Mouse (Mus musculus): Measurements from ENCODE around the gene Ccdc83. TPM values are rescaled to one million over a fixed set of nuclear protein-coding genes. Genes with fewer than 3 reads are reported as not detected.

Gene Ccdc83
- polyA plus RNA-seq, 2 experiments, result not detected

- no peaks in the 10 kb centered on the region for H3K9me3 ChIP-seq (ENCODE audit: control insufficient read depth, low read length)
- H3K36me3 ChIP-seq (ENCODE audit: control insufficient read depth, insufficient read depth, low read length), result peaks cover 37% of the 10 kb centered on the region
- DNase-seq (ENCODE audit: low spot score) (no peak), ATAC-seq (ENCODE audit: low FRiP score, low read depth) (no peak)
- H3K4me1 ChIP-seq (ENCODE audit: control insufficient read depth, insufficient read depth, low read length), result no peaks in the 10 kb centered on the region
- no peaks in the 10 kb centered on the region for H3K27me3 ChIP-seq (ENCODE audit: control insufficient read depth, insufficient read depth, low read length)
- no peak overlapping the region for H3K27ac ChIP-seq (replicated peaks; ENCODE audit: low read depth, low read length)
- H3K4me2 ChIP-seq (replicated peaks; ENCODE audit: low read depth, low read length, severe bottlenecking), result no peak overlapping the region
- H3K4me3 ChIP-seq (replicated peaks; ENCODE audit: low read length), result no peak overlapping the region
- 56% methylated on average over 2 of the region's 2 CpGs for WGBS
- H3K9ac ChIP-seq (ENCODE audit: low read depth, low read length, severe bottlenecking), result no peak overlapping the region
- TF ChIP-seq POLR2A (IDR thresholded peaks at IDR 0.05; ENCODE audit: borderline replicate concordance, extremely low read depth, insufficient read depth, insufficient read length), result no peak
These were observed 63.6 kb downstream of the Ccdc83 start for GRCm38 (mm10) chr7:90201877-90202465.

- Histone ChIP-seq H3K27ac (replicated peaks; ENCODE audit: low read depth, low read length) (no peak overlapping the region), H3K9me3 (ENCODE audit: control insufficient read depth, low read length) (no peaks in the 10 kb centered on the region), H3K27me3 (ENCODE audit: control insufficient read depth, insufficient read depth, low read length) (no peaks in the 10 kb centered on the region), H3K4me2 (replicated peaks; ENCODE audit: low read depth, low read length, severe bottlenecking) (no peak overlapping the region), H3K36me3 (ENCODE audit: control insufficient read depth, insufficient read depth, low read length) (peaks cover 46% of the 10 kb centered on the region), H3K4me3 (replicated peaks; ENCODE audit: low read length) (no peak overlapping the region), H3K4me1 (ENCODE audit: control insufficient read depth, insufficient read depth, low read length) (no peaks in the 10 kb centered on the region), H3K9ac (ENCODE audit: low read depth, low read length, severe bottlenecking) (no peak overlapping the region)
- TF ChIP-seq POLR2A (IDR thresholded peaks at IDR 0.05; ENCODE audit: borderline replicate concordance, extremely low read depth, insufficient read depth, insufficient read length), result no peak
- WGBS, result 92% methylated on average over 5 of the region's 5 CpGs
- DNase-seq (ENCODE audit: low spot score), result no peak
- ATAC-seq (ENCODE audit: low FRiP score, low read depth), result no peak
These were observed 65.3 kb downstream of the Ccdc83 start for GRCm38 (mm10) chr7:90200251-90200650.

- H3K36me3 ChIP-seq (ENCODE audit: control insufficient read depth, insufficient read depth, low read length), result peaks cover 43% of the 10 kb centered on the region
- ATAC-seq (ENCODE audit: low FRiP score, low read depth) (no peak), DNase-seq (ENCODE audit: low spot score) (no peak)
- H3K4me1 ChIP-seq (ENCODE audit: control insufficient read depth, insufficient read depth, low read length), result no peaks in the 10 kb centered on the region
- no peak overlapping the region for H3K9ac ChIP-seq (ENCODE audit: low read depth, low read length, severe bottlenecking)
- no peak overlapping the region for H3K27ac ChIP-seq (replicated peaks; ENCODE audit: low read depth, low read length)
- H3K4me2 ChIP-seq (replicated peaks; ENCODE audit: low read depth, low read length, severe bottlenecking), result no peak overlapping the region
- no peaks in the 10 kb centered on the region for H3K27me3 ChIP-seq (ENCODE audit: control insufficient read depth, insufficient read depth, low read length)
- H3K9me3 ChIP-seq (ENCODE audit: control insufficient read depth, low read length), result no peaks in the 10 kb centered on the region
- WGBS, result 84% methylated on average over 1 of the region's 1 CpGs
- no peak for TF ChIP-seq POLR2A (IDR thresholded peaks at IDR 0.05; ENCODE audit: borderline replicate concordance, extremely low read depth, insufficient read depth, insufficient read length)
- H3K4me3 ChIP-seq (replicated peaks; ENCODE audit: low read length), result no peak overlapping the region
These were observed 84.9 kb downstream of the Ccdc83 start for GRCm38 (mm10) chr7:90180635-90181034.

- Histone ChIP-seq H3K9ac (ENCODE audit: low read depth, low read length, severe bottlenecking) (no peak overlapping the region), H3K36me3 (ENCODE audit: control insufficient read depth, insufficient read depth, low read length) (peaks cover 55% of the 10 kb centered on the region), H3K9me3 (ENCODE audit: control insufficient read depth, low read length) (no peaks in the 10 kb centered on the region), H3K4me2 (replicated peaks; ENCODE audit: low read depth, low read length, severe bottlenecking) (no peak overlapping the region), H3K27ac (replicated peaks; ENCODE audit: low read depth, low read length) (no peak overlapping the region), H3K4me1 (ENCODE audit: control insufficient read depth, insufficient read depth, low read length) (no peaks in the 10 kb centered on the region), H3K27me3 (ENCODE audit: control insufficient read depth, insufficient read depth, low read length) (no peaks in the 10 kb centered on the region), H3K4me3 (replicated peaks; ENCODE audit: low read length) (no peak overlapping the region)
- no peak for DNase-seq (ENCODE audit: low spot score)
- no peak for ATAC-seq (ENCODE audit: low FRiP score, low read depth)
- WGBS, result 82% methylated on average over 2 of the region's 2 CpGs
- no peak for TF ChIP-seq POLR2A (IDR thresholded peaks at IDR 0.05; ENCODE audit: borderline replicate concordance, extremely low read depth, insufficient read depth, insufficient read length)
These were observed 90.0 kb downstream of the Ccdc83 start for GRCm38 (mm10) chr7:90175576-90175975.

Other genes with a start within 250 kb of the Ccdc83 start
- 153 and 155 TPM in 2 replicates for gene Picalm, start 135.6 kb downstream of the Ccdc83 start, polyA plus RNA-seq (2012; rRNA removed)
- gene Picalm, start 135.6 kb downstream of the Ccdc83 start, polyA plus RNA-seq (2014; fragmentation: Nextera tagmentation; extraction: Ambion mirVana), result 53.6 and 59.6 TPM in 2 replicates
- gene Sytl2, start 36.5 kb upstream of the Ccdc83 start, polyA plus RNA-seq (2012; rRNA removed), result 21.6 and 25.7 TPM in 2 replicates
- 18.0 and 21.9 TPM in 2 replicates for gene Sytl2, start 36.5 kb upstream of the Ccdc83 start, polyA plus RNA-seq (2014; fragmentation: Nextera tagmentation; extraction: Ambion mirVana)
- 0.51 and 0.80 TPM in 2 replicates for gene Ccdc89, start 160.8 kb upstream of the Ccdc83 start, polyA plus RNA-seq (2012; rRNA removed)
- gene Ccdc89, start 160.8 kb upstream of the Ccdc83 start, polyA plus RNA-seq (2014; fragmentation: Nextera tagmentation; extraction: Ambion mirVana), result 0.77 and 0.97 TPM in 2 replicates
- 140 and 145 TPM in 2 replicates for gene Crebzf, start 177.0 kb upstream of the Ccdc83 start, polyA plus RNA-seq (2012; rRNA removed)
- gene Crebzf, start 177.0 kb upstream of the Ccdc83 start, polyA plus RNA-seq (2014; fragmentation: Nextera tagmentation; extraction: Ambion mirVana), result 56.3 and 58.1 TPM in 2 replicates
- 43.8 and 44.0 TPM in 2 replicates for gene Tmem126a, start 191.5 kb upstream of the Ccdc83 start, polyA plus RNA-seq (2012; rRNA removed)
- 94.1 and 98.4 TPM in 2 replicates for gene Tmem126a, start 191.5 kb upstream of the Ccdc83 start, polyA plus RNA-seq (2014; fragmentation: Nextera tagmentation; extraction: Ambion mirVana)
- 13.3 and 18.6 TPM in 2 replicates for gene Tmem126b, start 210.2 kb upstream of the Ccdc83 start, polyA plus RNA-seq (2012; rRNA removed)
- 32.4 and 34.1 TPM in 2 replicates for gene Tmem126b, start 210.2 kb upstream of the Ccdc83 start, polyA plus RNA-seq (2014; fragmentation: Nextera tagmentation; extraction: Ambion mirVana)
- gene Dlg2, start 210.9 kb upstream of the Ccdc83 start, polyA plus RNA-seq (2012; rRNA removed), result 4.6 and 5.3 TPM in 2 replicates
- 6.2 and 7.3 TPM in 2 replicates for gene Dlg2, start 210.9 kb upstream of the Ccdc83 start, polyA plus RNA-seq (2014; fragmentation: Nextera tagmentation; extraction: Ambion mirVana)

Measured in limb, embryonic 14.5 days (tissue).